Mouse (Mus musculus) urinary bladder, postnatal 25 days (tissue): ENCODE results near the gene Pdzd2.

Source experiments
- DNase-seq: peaks from one replicate; pipeline ENCODE4 v3.0.0; 2022; ENCODE audit warnings: low spot score

Pdzd2 gene

GRCm38 (mm10) chr15:12667760-12668520 lies 71.8 kb downstream of the Pdzd2 start:
- no peak for DNase-seq

DNA sequence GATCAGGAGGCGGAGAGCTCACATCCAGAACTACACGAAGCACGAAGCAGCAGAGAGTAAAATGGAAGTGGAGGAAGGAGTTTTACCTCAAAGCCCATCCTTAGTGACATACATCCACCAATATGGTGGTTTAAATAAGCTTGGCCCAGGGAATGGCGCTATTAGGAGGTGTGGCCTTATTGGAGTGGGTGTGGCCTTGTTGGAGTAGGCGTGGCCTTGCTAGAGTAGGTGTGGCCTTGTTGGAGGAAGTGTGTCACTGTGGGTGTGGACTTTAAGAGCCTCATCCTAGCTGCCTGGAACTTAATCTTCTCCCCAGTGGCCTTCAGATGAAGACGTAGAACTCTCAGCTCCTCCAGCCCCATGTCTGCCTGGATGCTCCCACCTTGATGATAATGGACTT lies 73.8 kb downstream of the Pdzd2 start:
- DNase-seq: no peak

DNA sequence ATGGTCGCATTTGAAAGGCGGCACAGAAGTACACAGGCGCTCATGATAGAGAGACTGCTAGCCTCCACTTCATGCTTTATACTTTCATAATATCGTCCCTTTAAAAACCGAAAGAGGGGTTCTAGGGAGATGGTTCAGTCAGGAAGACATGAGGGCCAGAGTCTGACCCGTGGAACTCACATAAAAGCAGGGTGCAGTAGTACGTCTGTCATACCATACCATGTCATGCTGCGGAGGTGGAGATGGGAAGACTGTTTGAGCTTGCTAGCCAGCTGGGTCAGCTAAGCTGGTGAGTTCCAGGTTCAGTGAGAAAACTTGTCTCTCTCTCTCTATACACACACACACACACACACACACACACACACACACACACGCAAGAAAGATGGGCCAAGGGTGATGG lies 76.4 kb downstream of the Pdzd2 start:
- DNase-seq: no peak

GRCm38 (mm10) chr15:12660320-12660719 lies 79.4 kb downstream of the Pdzd2 start:
- no peak for DNase-seq

DNA sequence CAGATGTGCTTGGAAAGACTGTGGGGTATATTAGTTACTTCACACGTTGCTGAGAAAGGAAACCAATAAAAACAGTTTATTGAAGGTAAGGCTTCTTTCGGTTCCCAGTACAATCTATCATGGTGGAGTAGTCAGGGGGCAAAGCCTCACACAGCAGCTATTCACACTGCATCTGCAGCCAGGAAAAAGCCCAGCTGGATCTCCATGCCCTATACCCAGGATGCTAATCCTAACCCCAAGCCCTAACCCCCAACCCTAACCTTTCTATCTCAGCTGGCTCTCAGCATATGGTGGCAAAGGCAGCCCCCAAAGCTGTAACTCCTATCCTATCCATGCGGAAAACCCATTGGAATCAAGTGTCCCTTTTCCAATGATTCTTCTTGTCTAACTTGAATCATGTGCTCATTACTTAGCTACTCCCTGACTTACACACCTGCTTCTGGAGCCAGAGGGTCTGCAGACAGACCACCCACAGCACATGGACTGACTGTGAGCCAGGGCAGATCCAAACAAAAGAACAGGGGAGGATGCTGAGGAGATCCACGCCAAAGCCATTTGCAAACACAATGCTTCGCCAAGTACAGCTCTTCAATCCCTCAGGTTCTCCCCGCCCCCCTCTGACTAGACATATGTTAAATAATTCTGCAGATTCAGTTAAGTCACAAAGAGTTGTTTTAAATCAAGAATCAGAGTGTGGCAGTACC lies 83.6 kb downstream of the Pdzd2 start:
- no peak for DNase-seq

DNA sequence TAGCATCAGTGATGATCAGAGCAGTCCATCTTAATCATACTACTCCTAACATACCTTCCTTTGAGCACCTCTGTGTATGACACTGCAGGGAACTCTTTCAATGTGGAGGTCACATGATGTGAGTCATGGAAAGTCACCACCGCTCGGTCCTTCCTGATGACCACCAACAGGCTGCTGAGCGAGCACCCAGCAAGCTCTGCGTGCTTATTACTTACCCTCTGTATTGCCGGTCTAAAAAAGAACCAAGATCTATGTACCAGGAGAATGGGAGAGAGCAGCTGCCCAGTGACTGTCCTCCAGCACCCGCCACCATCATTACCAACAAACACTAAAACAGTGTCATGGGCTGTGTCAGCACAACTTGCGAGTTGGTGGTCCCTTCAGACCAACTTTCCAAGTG lies 84.4 kb downstream of the Pdzd2 start:
- no peak for DNase-seq

DNA sequence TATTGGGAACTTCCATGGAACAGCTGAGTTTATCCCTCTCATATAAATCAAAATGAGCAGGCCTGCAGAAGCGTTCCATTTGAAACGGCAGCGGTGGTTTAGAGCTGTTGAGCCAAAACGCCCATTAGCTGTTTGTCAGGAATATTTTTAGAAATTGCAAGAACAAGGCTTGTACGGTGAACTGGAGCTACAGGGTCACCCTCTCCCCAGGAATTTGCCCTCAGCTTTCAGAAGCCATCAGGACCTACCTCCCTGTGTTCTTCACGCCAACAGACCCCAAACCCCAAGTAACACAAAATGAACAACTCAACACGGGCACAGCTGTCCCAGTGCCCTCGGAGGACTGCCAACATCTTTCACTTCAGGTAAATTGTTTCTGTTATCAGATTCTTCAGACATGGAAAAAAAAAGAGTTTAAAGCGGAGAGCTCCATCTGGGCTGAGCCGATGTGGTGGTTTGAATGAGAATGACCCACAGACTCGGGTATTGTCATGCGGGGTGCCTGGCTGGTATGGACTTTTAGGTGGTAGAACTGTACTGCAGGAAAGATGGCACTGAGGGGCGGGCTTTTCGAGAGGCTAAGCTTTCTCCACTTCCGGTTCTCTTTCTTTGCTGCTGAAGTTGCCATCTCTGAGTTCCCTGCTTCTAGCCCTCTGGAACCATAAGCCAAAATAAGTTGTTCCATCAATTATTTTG lies 87.2 kb downstream of the Pdzd2 start:
- no peak for DNase-seq

- no peak for DNase-seq
These were observed 89.5 kb downstream of the Pdzd2 start for GRCm38 (mm10) chr15:12650236-12650635.

GRCm38 (mm10) chr15:12649674-12650073 lies 90.0 kb downstream of the Pdzd2 start:
- no peak for DNase-seq

DNA sequence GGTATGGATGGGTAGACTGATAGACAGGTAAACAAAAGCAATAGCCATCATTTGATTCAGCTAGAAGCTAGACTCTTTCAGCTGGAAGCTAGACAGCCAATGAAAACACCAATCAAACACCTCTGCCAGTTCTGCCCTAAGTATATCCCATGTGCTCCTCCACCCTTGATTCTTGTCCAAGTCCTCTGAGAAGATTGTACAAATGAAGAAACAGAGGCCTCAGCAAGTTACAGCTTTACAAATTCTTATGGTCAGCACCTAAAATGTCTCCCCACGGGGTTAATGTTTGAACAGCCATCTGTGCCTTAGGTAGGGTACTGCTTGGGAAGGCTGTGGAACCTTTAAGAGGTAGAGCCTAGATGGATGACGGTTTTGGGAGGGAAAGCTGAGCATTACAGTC lies 90.6 kb downstream of the Pdzd2 start:
- no peak for DNase-seq

GRCm38 (mm10) chr15:12640755-12641154 lies 99.0 kb downstream of the Pdzd2 start:
- DNase-seq: no peak

DNA sequence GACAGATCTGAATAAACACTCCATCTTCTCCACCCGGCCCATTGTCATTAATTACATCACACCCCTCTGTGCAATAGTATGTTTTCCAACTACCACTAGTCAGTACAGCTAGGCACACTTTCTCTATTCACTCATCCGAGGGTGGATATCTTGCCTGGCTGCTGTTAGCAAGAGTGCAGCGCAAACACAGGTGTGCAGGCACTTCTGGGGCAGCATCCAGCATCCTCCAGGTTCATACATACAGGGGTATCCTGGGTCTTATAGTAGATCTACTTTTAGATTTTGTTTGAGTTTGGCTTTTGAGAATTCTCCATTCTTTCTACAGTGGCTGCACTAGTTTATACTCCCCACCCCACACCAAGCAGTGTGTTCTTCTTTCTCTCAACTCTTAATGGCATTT lies 99.9 kb downstream of the Pdzd2 start:
- DNase-seq: no peak

DNA sequence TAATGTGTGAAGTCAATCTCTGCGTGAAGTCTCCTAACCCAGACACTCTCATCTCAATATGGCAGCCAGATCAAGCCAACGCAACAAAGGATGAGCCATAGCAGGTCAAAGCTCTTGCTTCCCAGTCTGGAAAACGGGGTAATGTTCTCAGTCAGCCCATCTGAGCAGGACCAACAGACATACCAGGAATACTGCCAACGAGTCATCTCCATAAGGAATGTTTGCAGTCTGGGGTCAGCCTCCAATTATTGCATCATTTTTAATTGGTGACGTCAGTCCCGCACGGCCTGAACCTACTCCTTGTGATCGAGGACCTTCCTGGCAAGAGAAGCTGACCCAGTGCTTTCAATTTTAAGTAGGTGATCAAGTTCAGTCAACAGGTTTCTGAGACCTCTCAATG lies 100.5 kb downstream of the Pdzd2 start:
- no peak for DNase-seq

GRCm38 (mm10) chr15:12638370-12639030 lies 101.2 kb downstream of the Pdzd2 start:
- no peak for DNase-seq

DNA sequence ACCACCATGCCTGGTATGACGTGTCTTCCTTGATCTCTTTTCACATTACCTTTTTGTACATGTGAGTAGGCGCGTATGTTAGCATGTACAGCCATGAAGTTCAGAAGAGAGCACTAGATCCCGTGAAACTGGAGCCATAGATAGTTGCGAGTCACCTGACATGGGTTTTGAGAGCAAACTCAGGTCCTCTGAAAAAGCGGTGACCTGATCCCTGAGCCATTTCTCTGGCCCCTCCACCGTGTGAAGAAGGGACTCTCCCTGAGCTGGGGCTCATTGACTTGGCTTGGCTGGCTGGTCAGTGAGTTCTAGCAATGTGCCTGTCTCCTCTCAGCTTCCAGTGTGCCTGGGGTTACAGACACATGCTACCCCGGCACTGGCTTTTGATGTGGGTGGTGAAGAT lies 102.2 kb downstream of the Pdzd2 start:
- DNase-seq: no peak

DNA sequence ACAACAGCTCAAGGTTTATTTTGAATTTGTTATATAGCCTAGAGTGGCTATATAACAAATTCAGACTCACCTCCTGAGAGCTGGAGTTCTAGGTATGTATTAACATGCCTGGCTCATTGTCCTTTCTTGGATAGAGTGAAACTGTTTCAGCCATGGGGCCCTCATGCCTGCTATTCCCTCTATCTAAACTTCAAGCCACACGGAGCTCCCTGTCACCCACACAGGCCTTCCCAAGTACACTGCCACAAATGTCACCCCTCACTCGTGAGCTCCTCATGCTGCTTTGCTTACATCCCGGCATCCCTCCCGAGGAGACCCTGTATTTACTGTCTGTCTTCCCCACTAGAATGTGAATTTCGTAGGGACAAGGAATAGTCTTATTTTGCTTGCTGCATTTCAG lies 103.3 kb downstream of the Pdzd2 start:
- no peak for DNase-seq

DNA sequence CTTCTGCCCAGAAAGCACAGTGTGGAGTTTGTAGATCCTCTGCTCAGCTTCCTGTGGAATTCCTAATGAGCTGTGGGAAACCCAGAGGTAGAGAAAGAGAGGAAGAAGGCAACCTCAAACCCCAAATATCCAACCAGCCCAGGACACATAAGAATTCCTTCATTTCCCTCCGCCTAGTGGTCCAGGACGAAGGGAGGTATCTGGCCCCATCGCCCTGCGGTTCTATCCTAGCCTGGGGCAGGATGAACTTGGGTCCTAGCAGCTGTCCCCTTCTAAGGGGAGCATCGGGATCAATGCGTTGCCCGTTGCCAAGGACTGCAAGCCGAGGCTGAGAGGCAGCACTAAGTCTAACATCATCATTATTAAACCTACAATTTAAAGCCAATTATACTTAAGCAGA lies 104.8 kb downstream of the Pdzd2 start:
- DNase-seq: no peak

DNA sequence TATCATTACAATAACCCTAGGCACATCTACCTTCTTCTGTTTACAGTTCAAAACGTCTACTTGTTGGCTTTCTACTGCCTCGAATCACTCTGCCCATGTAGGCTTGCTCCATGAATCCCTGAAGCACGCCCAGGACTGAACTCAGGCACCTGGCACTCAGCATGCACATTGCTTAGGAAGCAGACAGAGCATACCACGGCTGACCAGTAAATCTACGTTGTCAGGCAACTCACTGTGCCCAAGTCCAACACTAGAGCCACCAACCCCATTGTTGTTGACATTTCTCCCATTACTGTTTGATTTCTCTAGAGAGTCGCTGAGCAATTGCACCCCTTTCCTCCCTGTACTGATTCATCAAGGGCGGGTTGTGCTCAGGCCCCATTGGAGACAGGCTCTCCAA lies 110.6 kb downstream of the Pdzd2 start:
- no peak for DNase-seq

- DNase-seq: no peak
These were observed 111.3 kb downstream of the Pdzd2 start for GRCm38 (mm10) chr15:12628451-12628850.

GRCm38 (mm10) chr15:12626930-12627329 lies 112.8 kb downstream of the Pdzd2 start:
- DNase-seq: no peak

- DNase-seq: no peak
These were observed 113.6 kb downstream of the Pdzd2 start for GRCm38 (mm10) chr15:12626166-12626565.

DNA sequence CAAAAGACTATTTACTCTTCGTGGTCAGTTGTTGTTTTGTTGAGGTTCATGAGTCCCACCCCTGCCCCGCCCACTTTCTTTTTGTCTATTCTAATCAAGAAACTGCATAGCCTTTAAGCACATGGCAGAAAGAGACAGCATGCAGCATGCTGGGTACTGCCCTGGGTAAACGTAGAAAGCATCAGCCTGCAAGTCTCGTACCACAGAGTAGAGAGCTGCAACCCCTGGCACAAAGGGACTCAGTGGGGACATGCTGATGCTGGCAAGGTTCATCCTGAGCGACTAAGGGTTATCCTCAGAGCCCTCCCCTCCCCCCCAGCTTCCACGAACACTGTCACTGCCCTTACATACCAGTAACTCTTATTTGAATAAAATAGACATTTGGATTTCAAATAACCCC lies 114.2 kb downstream of the Pdzd2 start:
- DNase-seq: no peak

GRCm38 (mm10) chr15:12623521-12623920 lies 116.2 kb downstream of the Pdzd2 start:
- no peak for DNase-seq
